Mouse (Mus musculus): ENCODE results near the gene Casp7.

- TF ChIP-seq CTCF (IDR thresholded peaks at IDR 0.05; ENCODE audit: control insufficient read depth, insufficient read depth, insufficient read length) = no peak
- no peak for TF ChIP-seq MYOD1 (IDR thresholded peaks at IDR 0.05; ENCODE audit: control insufficient read depth, insufficient read length, low read depth)
- TF ChIP-seq FOSL1 (IDR thresholded peaks at IDR 0.05; ENCODE audit: insufficient read depth, low read length, poor library complexity, severe bottlenecking) = no peak
- no peak for TF ChIP-seq MYOG (IDR thresholded peaks at IDR 0.05; ENCODE audit: control insufficient read depth, extremely low read depth, insufficient read length)
- TF ChIP-seq USF1 (IDR thresholded peaks at IDR 0.05; ENCODE audit: low read depth) = no peak
- no peak for TF ChIP-seq CEBPB (IDR thresholded peaks at IDR 0.05; ENCODE audit: low read depth)
- TF ChIP-seq MAX (IDR thresholded peaks at IDR 0.05) = no peak
Measured at GRCm38 (mm10) chr19:56378554-56379172, 18.3 kb upstream of the Casp7 start.
